Mouse (Mus musculus): Measurements from ENCODE around the gene Ttc22. TPM values are rescaled to one million over a fixed set of nuclear protein-coding genes. Genes with fewer than 3 reads are reported as not detected.

Gene Ttc22
- not detected for polyA plus RNA-seq (2017; shearing (Covaris generic))

DNA sequence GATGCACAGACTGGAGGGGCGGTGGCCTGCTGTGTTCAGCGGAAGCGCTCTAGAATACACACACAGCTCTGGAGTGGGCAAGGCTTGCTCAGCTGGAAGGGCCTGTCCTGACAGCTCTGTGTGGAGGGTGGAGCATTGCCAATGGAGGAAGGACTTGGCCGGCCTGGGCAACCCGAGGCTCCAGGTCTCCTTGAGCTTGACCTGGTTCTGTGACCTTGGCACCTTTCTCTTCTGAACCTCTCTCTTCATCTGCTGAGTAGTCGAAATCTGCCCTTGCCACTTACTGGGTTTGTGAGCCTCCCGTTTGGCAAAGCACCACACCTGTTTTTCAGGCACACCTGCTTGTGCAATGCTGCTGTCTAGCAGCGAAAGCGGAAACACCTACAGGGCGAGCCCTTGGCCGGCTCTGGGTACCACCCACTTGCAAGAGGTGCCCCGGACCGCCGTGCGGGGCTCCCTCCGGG, at the start of gene Ttc22:
Gene Ttc22 (plus strand): TSS at position 403 of the 464 bp plus-strand sequence.

DNA sequence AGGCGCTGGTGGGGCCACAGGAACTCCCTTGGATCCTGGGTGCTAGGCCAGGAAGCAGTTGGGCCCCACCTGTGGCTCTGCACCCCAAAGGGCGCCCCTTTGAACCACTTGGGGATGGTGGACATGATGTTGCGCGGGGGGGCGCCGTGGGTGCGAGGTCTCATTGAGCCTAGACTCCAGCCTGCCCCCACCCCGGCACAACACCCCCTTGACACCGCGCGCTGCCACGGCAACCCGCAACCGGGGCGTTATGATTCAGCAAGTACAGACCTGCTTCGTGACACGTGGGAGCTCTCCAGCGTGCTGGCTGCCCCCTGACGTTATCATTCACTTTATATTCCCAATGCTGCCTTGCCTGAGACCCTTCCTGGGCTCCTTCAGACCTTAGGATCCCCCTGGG, 5.2 kb upstream of the Ttc22 start, which contains the start of gene Lexm:
Gene Lexm (minus strand): TSS at position 186 of the 400 bp plus-strand sequence.

DNA sequence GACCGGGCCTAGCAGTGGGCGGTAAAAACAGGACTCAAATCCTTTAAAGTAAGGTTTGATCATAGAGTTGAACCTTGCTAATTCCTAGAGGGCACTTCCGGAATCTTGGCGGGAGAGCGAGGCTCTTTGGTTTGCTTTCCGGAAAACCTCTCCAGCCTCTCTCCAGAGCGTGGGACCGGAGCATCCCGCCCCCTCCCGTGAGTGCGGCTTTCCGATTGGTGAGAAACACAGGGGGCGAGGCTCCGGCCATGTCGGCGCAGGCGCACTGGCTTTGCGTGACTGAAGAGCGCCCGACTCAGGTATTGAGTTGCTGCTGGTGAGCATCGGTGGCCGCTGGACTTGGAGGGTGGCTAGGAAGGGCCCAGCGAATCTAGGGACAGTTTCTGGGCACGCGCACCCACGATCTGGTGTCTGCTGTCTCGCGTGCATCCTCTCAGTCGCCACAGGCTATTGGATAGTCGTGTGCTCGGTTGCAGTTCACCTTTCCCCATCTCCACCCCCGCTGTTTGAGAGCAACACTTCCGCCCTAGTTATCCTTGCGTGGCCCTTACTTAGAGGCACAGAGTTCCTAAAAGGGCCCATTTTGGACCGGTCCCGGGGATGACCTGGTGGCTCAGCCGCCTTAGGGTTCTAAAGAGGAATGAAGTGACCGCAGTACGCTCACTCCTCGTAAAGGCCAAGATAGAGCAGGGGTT, 28.7 kb downstream of the Ttc22 start, which contains the start of gene Pars2:
Gene Pars2 (plus strand): TSS at position 237 of the 695 bp plus-strand sequence.

DNA sequence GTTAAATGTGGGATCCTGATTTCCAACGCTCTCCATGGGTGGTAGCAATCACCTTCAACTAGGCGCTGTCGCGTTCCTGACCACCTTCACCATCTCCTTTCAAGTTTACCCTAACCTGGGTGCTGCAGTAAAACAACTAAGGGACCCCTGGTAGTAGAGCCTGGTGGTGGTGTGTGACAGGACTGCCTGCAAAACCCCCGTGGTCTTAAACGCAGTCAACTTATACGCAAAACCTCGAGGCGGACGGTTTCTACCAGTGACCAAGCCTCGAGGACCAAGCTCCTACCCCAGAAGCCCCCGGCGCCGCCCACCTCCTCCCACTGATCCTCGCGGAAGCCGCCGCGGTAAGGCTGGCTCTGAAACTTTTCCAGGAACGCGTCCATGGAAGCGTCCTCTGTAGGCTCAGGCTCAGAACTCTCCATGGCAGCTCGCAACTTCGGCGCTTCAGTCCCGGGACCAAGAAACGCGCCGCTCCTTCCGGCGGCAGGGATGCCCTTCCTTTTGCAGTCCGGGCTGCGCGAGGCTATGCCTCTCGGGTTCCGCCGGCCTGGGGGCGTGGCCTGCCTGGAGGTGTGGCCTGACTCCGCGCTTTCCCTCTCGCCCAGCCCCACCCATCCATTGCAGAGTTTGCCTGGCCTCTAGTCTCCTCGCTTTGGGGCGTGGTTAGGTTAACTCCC, 56.3 kb downstream of the Ttc22 start, which contains the start of gene Ttc4:
Gene Ttc4 (minus strand): TSS at position 503 of the 677 bp plus-strand sequence.

Other genes starting within 250 kb of the Ttc22 start
- not detected for gene Pcsk9, start 158.1 kb upstream of the Ttc22 start, polyA plus RNA-seq (2017; shearing (Covaris generic))
- gene Bsnd, start 130.1 kb upstream of the Ttc22 start, polyA plus RNA-seq (2017; shearing (Covaris generic)), result not detected
- gene Dhcr24, start 61.4 kb upstream of the Ttc22 start, polyA plus RNA-seq (2017; shearing (Covaris generic)), result 1.1 TPM
- gene Lexm, start 5.2 kb upstream of the Ttc22 start, polyA plus RNA-seq (2017; shearing (Covaris generic)), result not detected
- 15.3 TPM for gene Pars2, start 28.6 kb downstream of the Ttc22 start, polyA plus RNA-seq (2017; shearing (Covaris generic))
- 86.3 TPM for gene Ttc4, start 56.5 kb downstream of the Ttc22 start, polyA plus RNA-seq (2017; shearing (Covaris generic))
- 0.13 TPM for gene Mroh7, start 108.5 kb downstream of the Ttc22 start, polyA plus RNA-seq (2017; shearing (Covaris generic))
- not detected for gene Fam151a, start 111.5 kb downstream of the Ttc22 start, polyA plus RNA-seq (2017; shearing (Covaris generic))
- 25.1 TPM for gene Acot11, start 182.6 kb downstream of the Ttc22 start, polyA plus RNA-seq (2017; shearing (Covaris generic))